Mouse (Mus musculus) stomach, embryonic 15.5 days (tissue): ENCODE measurements at regions not wholly inside any gene's neighbourhood (a gene's known extent, or its start where the extent isn't known, plus 50 kb on each side); places are given as distances from the start of the nearest gene placed in this dataset.
A peak's percentile ranks its signal among the peaks of the same experiment; 100 is the strongest.
"Not testable (repeated sequence)": the region's sequence is repeated elsewhere in the genome, so short reads cannot be mapped to it uniquely, and the experiment has no call there.

ENCODE experiments used
- ATAC-seq: fragments of 200-750 bp; cut with Nextera tagmentation; 2 replicates; pipeline ENCODE4 v1.8.0; 2017; ENCODE audit warnings: low read depth, moderate number of reproducible peaks, moderate TSS enrichment; ENCODE audit not compliant: insufficient read depth, low FRiP score
- H3K27ac ChIP-seq: fragments of 300-500 bp; sonication (generic); 2 replicates; pipeline ENCODE4 v1.5.1; 2015; ENCODE audit warnings: mild to moderate bottlenecking, inconsistent platforms
- H3K27me3 ChIP-seq: fragments of 300-500 bp; sonication (generic); replicated peaks from 2 replicates; pipeline ENCODE4 v1.6.1; 2015; ENCODE audit warnings: inconsistent platforms
- H3K36me3 ChIP-seq: fragments of 300-500 bp; sonication (generic); 2 replicates; pipeline ENCODE4 v1.6.1; 2015; ENCODE audit warnings: inconsistent platforms
- H3K4me1 ChIP-seq: fragments of 300-500 bp; sonication (generic); 2 replicates; pipeline ENCODE4 v1.6.1; 2015; ENCODE audit warnings: inconsistent platforms
- H3K4me2 ChIP-seq: fragments of 300-500 bp; sonication (generic); 2 replicates; pipeline ENCODE4 v1.6.1; 2015; ENCODE audit warnings: mild to moderate bottlenecking, inconsistent platforms
- H3K4me3 ChIP-seq: fragments of 300-500 bp; sonication (generic); replicated peaks from 2 replicates; pipeline ENCODE4 v1.5.1; 2015; ENCODE audit warnings: inconsistent platforms
- H3K9ac ChIP-seq: fragments of 300-500 bp; sonication (generic); 2 replicates; pipeline ENCODE4 v1.6.1; 2015; ENCODE audit warnings: inconsistent platforms
- H3K9me3 ChIP-seq: fragments of 300-500 bp; sonication (generic); 2 replicates; pipeline ENCODE4 v1.6.1; 2016; ENCODE audit warnings: inconsistent platforms
- WGBS: fragments of 180-500 bp; shearing (Covaris S2); methylation state at CpG from one replicate; pipeline ENCODE4 v1.1.7; 2015; 5-methylcytosine and 5-hydroxymethylcytosine counted together

DNA sequence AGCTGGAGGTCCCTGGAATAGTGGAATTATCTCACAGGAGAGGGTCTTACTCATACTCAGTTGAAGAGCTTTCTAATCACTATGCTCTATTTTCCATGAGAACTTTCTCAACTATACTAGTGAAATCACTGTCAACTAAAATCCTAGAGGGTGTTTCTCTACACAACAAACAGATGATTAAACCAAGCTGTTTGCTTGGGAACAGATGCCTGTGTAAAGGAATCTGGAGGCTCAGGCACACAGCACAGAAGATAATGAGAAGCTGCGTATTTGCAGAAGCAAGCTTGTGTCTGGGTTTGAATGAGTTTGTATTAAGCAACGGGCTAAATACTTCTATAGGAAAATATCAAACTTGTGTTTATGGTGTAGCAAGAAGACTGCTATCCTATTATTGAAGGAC lies 202.9 kb upstream of the Myo3a start:
- no peaks in the 10 kb centered on the region for H3K36me3 ChIP-seq
- no peak overlapping the region for H3K4me2 ChIP-seq
- H3K9me3 ChIP-seq, result no peaks in the 10 kb centered on the region
- no peaks in the 10 kb centered on the region for H3K4me1 ChIP-seq
- WGBS, result 74% methylated on average over 2 of the region's 2 CpGs
- H3K9ac ChIP-seq, result no peak overlapping the region
- H3K27me3 ChIP-seq, result no peaks in the 10 kb centered on the region
- no peak for ATAC-seq
- no peak overlapping the region for H3K4me3 ChIP-seq
- H3K27ac ChIP-seq, result no peak overlapping the region

DNA sequence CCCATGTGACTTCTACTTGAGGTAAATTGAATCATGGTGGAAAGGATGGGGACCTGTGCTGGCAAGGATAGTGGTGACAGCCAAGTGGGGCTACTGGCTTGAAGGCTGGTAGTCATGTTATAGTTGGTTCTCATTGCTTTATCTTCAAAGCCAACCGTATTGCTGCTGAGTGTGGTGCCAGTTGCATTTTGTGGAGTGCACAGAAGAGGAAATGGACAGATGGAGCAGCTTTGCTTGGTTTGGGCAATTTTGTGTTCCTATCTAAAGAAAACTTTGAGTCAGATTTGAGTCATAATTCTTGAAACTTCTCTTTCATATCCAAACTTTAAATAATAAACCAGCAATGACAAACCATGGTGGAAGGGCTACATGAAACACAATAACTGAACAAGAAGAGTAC lies 200.5 kb upstream of the Myo3a start:
- Histone ChIP-seq H3K4me1 (no peaks in the 10 kb centered on the region), H3K27me3 (no peaks in the 10 kb centered on the region), H3K9me3 (no peaks in the 10 kb centered on the region), H3K4me2 (no peak overlapping the region), H3K27ac (no peak overlapping the region), H3K9ac (no peak overlapping the region), H3K4me3 (no peak overlapping the region), H3K36me3 (no peaks in the 10 kb centered on the region)
- no peak for ATAC-seq
- 81% methylated on average over 1 of the region's 1 CpGs for WGBS

DNA sequence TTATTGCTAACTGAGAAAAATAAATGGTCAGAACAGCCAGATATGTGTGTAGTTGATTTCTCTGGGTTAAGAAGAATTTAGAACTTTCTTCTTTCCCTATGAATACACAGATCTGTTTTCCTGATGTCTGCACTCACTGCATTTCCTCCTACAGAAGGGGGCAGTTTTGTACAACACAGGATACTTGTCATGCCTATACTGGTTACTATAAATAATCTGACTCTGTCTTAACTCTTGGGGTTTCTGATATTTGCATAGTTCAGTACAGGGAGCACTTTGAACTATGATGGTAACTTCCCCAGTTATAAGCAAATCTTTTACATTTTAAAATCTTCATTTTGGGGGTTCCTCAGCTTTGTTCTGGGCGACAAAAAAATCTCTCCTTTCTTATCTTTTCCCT lies 198.7 kb upstream of the Myo3a start:
- Histone ChIP-seq H3K4me1 (no peaks in the 10 kb centered on the region), H3K27me3 (no peaks in the 10 kb centered on the region), H3K27ac (no peak overlapping the region), H3K36me3 (no peaks in the 10 kb centered on the region), H3K9me3 (no peaks in the 10 kb centered on the region), H3K4me3 (no peak overlapping the region), H3K4me2 (no peak overlapping the region), H3K9ac (no peak overlapping the region)
- 46% methylated on average over 1 of the region's 1 CpGs for WGBS
- no peak for ATAC-seq

DNA sequence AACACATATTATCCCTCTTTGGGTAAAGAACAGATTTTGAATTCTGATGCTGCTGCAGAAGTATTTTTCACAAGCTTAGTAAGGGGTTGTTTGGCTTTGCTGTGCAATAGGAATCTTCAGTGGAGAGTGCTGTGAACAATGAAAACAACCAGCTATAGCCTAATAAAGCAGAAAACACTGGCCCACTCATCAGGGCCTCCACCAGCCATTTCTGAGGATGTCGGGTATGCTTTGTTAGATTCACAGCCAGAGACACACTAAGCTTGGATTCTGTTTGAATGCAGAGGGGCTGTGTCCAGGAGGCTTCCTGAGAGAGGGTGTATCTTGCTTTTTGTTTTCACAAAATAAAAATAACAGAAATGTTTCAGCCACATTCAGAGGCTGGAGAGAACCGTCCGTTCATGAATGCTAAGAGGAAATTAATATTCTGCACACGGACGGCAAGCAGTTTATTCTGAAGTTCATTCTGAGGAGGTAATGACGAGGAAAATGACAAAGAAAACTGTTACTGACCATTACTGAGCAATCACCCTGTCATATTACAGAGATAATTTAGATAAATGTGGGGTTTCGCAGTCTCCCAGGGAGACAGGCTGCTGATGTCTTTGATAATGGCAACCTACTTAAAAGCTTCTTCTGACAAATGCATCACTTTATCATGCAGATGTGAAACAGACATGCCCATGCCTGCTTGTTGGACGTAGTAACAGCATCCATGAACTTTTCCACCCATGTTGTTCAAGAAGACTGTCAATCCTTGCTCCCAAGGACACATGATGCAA lies 198.1 kb upstream of the Myo3a start:
- no peaks in the 10 kb centered on the region for H3K27me3 ChIP-seq
- ATAC-seq, result no peak
- 37% methylated on average over 8 of the region's 8 CpGs for WGBS
- H3K4me3 ChIP-seq, result no peak overlapping the region
- no peaks in the 10 kb centered on the region for H3K4me1 ChIP-seq
- H3K36me3 ChIP-seq, result no peaks in the 10 kb centered on the region
- no peaks in the 10 kb centered on the region for H3K9me3 ChIP-seq
- H3K4me2 ChIP-seq, result no peak overlapping the region
- H3K27ac ChIP-seq, result no peak overlapping the region
- no peak overlapping the region for H3K9ac ChIP-seq

DNA sequence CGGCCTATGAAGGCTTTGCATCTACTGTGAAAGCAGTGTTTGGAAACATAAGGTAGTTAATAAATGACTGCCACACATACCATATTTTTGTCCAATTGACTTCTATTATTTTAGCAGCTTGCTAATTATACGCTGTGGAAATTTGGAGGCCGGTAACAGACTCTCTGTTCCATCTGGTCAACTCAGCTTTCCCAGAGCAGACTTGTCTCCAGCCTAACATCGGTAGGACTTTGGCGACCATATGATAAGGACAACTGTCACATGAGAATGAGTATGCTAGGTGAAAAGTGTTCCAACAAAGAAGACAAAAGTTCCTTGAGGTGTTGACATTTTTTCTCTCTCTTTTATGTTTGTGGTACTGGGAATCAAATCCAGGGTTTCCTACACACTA lies 197.5 kb upstream of the Myo3a start:
- 80% methylated on average over 5 of the region's 5 CpGs for WGBS
- Histone ChIP-seq H3K4me1 (no peaks in the 10 kb centered on the region), H3K9me3 (no peaks in the 10 kb centered on the region), H3K36me3 (no peaks in the 10 kb centered on the region), H3K4me2 (no peak overlapping the region), H3K9ac (no peak overlapping the region), H3K27me3 (no peaks in the 10 kb centered on the region), H3K27ac (no peak overlapping the region), H3K4me3 (no peak overlapping the region)
- ATAC-seq, result no peak

DNA sequence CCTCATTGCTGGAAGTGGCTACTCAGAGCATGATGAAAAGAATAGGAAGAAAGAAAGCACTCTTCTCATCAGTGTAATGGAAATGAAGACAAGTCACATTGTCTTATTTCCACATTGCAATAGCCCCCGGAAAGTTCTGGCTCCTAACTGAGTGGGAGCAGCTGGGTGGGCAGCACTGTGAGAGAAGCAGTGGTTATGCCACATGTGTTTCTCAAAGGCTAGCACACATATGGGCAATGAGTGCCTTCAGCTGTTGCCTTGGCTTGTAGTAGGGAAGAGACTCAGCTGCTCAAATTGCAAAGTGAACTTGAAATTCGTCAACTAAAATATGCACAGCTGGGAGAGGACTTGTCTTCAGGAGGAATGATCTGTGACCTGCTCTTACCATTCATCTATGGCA lies 190.5 kb upstream of the Myo3a start:
- Histone ChIP-seq H3K27me3 (no peaks in the 10 kb centered on the region), H3K9ac (no peak overlapping the region), H3K4me1 (no peaks in the 10 kb centered on the region), H3K27ac (no peak overlapping the region), H3K36me3 (no peaks in the 10 kb centered on the region), H3K4me2 (no peak overlapping the region), H3K4me3 (no peak overlapping the region), H3K9me3 (no peaks in the 10 kb centered on the region)
- no peak for ATAC-seq
- WGBS, result 63% methylated on average over 2 of the region's 2 CpGs

DNA sequence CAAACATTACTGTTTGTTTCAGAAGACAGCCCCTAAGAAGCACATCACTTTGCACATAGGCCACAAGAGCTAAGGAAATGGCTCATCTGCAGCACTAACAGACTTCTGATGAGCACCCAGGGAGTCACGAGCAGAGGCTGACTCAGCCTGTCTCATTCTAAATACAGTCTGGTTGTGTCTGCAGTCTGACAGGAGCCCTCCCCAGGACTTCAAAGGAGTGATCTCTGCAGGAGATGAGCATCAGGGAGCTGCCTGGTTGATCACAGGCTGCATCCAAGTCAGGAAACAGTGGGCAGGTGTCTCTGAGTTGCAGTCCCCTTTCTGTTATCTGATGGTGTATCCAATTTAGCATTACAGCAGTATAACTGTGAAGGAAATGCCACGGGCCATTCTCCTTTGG lies 188.5 kb upstream of the Myo3a start:
- no peak overlapping the region for H3K9ac ChIP-seq
- no peak overlapping the region for H3K4me2 ChIP-seq
- ATAC-seq, result no peak
- no peaks in the 10 kb centered on the region for H3K9me3 ChIP-seq
- H3K4me3 ChIP-seq, result no peak overlapping the region
- H3K4me1 ChIP-seq, result no peaks in the 10 kb centered on the region
- no peaks in the 10 kb centered on the region for H3K27me3 ChIP-seq
- 50% methylated on average over 2 of the region's 2 CpGs for WGBS
- H3K36me3 ChIP-seq, result no peaks in the 10 kb centered on the region
- H3K27ac ChIP-seq, result no peak overlapping the region

DNA sequence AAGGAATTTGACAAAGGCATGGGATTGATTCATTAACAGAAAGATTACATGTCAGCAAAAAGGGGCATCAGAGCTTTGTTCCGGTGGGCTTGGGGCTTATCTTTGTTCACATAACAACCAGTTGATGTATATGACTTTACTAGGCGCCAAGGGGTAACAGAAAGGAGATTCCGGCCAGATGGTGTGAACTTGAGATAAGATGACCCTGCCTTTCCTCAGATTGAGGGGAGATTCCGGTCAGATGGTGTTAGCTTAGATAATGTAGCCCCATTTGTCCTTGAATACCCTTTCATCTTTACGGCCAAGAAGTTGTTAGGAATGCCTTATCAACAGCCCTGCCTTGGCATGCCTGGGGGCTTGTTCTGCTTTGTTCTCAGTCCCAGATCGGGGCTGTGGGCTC lies 183.4 kb upstream of the Myo3a start:
- H3K27ac ChIP-seq, H3K27me3 ChIP-seq, H3K4me2 ChIP-seq, H3K4me3 ChIP-seq, H3K9me3 ChIP-seq, H3K4me1 ChIP-seq, ATAC-seq, H3K9ac ChIP-seq, H3K36me3 ChIP-seq: not testable (repeated sequence)
- 63% methylated on average over 6 of the region's 6 CpGs for WGBS

DNA sequence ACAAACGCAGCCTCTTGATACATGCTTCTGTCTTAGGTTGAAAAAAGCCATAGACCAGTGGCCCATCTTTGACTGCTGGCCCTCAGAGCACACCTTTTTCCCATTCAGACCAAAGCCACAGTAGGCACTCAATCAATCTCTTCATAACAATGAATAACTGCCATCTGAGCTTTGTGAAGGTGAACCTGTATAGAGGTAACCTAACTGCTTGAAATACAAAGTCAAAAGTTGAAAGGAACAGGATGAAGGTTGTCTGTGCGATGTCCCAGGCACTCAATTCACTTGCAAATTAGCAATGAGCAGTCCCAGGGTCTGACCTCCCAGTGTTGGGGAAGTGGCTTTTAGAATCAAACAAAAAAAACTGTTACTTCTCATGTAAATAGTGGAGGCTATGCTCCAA lies 182.4 kb upstream of the Myo3a start:
- H3K9ac ChIP-seq, result no peak overlapping the region
- no peaks in the 10 kb centered on the region for H3K27me3 ChIP-seq
- no peak for ATAC-seq
- no peaks in the 10 kb centered on the region for H3K4me1 ChIP-seq
- H3K27ac ChIP-seq, result no peak overlapping the region
- H3K36me3 ChIP-seq, result no peaks in the 10 kb centered on the region
- H3K9me3 ChIP-seq, result no peaks in the 10 kb centered on the region
- 72% methylated on average over 2 of the region's 2 CpGs for WGBS
- no peak overlapping the region for H3K4me3 ChIP-seq
- no peak overlapping the region for H3K4me2 ChIP-seq

DNA sequence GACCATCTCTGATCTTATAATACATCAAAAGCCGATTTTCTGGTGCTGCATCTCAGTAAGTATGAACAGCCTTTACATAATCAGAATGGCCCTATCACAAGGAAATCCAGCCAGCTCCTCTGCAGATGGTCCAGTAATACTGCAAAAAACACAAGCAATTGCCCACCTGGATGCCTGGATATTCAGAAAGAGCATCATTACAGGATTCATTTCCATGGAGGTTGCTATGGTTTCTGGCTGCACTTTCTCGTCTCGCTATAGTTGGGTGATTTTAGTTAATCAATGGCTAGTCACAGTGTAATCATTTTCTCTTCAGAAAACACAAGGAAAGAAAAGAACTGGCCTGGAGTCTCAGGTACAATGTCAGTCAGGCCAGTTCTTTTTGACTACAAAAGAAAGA lies 179.8 kb upstream of the Myo3a start:
- Histone ChIP-seq H3K36me3 (no peaks in the 10 kb centered on the region), H3K27ac (no peak overlapping the region), H3K27me3 (no peaks in the 10 kb centered on the region), H3K4me1 (no peaks in the 10 kb centered on the region), H3K4me2 (no peak overlapping the region), H3K4me3 (no peak overlapping the region), H3K9me3 (no peaks in the 10 kb centered on the region), H3K9ac (no peak overlapping the region)
- 64% methylated on average over 3 of the region's 3 CpGs for WGBS
- ATAC-seq, result no peak

DNA sequence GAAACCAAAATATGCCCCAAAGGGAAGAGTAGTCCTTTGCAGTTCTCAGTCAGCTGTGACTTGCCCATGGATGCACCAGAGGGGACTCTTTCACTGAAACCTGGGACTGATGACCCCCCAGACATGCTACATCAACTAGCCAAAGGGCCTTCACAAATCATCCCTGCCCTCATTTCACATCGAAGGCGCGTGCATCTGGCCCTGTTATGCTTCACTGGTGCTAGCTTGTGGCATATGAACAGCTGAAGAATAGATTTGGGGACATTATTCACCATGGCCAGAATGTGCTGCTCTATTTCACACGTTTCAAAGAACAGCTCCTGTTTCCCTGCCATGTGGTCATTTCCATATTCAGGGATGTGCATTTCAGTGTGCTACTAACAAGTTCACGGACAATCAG lies 160.8 kb upstream of the Myo3a start:
- Histone ChIP-seq H3K27ac (no peak overlapping the region), H3K4me1 (no peaks in the 10 kb centered on the region), H3K36me3 (no peaks in the 10 kb centered on the region), H3K4me3 (no peak overlapping the region), H3K9me3 (no peaks in the 10 kb centered on the region), H3K27me3 (no peaks in the 10 kb centered on the region), H3K4me2 (no peak overlapping the region), H3K9ac (no peak overlapping the region)
- 78% methylated on average over 5 of the region's 5 CpGs for WGBS
- ATAC-seq, result no peak

DNA sequence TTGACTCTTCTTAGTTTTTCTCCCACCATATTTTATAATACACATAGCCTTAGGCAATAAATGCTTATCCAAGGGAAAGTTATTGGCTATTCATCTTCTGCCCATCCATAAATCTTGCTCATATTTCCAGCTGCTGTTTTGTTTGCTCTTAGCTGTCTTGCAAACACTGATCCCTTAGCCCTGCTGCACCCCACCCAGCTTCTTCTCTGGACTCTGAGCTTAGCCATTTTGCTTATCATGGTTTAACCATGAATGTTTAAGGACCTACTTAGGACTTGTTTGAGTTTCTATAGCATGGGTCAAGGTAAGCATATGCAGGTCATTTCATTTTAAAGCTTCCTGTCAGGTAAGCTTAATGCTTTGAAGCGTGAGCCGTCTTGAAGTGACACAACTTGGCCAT lies 130.5 kb upstream of the Myo3a start:
- no peak overlapping the region for H3K9ac ChIP-seq
- H3K4me1 ChIP-seq, result no peaks in the 10 kb centered on the region
- H3K27me3 ChIP-seq, result no peaks in the 10 kb centered on the region
- H3K9me3 ChIP-seq, result no peaks in the 10 kb centered on the region
- H3K27ac ChIP-seq, result no peak overlapping the region
- no peak overlapping the region for H3K4me3 ChIP-seq
- peak; percentile 83 for ATAC-seq
- WGBS, result 48% methylated on average over 2 of the region's 2 CpGs
- no peaks in the 10 kb centered on the region for H3K36me3 ChIP-seq
- no peak overlapping the region for H3K4me2 ChIP-seq

DNA sequence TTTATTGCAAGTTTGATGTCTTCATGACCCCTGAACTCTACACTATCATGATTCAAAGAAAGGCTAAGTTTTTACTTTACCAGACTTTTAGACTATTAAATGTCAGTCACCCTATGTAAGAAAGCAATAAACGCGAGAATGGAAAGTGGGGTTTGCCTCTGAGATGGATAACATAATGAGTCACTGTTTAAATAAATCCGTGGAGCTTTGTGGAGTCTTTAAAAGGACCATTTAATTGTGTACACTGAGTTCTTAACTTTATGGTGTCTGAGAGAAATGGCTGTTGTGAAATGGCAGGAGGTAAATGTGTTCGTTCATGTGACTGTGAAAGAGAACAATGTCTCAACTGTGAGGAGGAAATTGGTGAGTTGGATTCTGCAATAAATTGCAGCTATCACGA lies 122.2 kb upstream of the Myo3a start:
- Histone ChIP-seq H3K27ac (no peak overlapping the region; the same call in 1 of the 2 replicates), H3K4me2 (no peak overlapping the region), H3K36me3 (no peaks in the 10 kb centered on the region), H3K27me3 (no peaks in the 10 kb centered on the region), H3K4me3 (no peak overlapping the region), H3K9ac (no peak overlapping the region), H3K9me3 (no peaks in the 10 kb centered on the region), H3K4me1 (no peaks in the 10 kb centered on the region)
- ATAC-seq, result peak; percentile 83
- WGBS, result 11% methylated on average over 5 of the region's 5 CpGs
